Mouse (Mus musculus) right cerebral cortex, postnatal 10 days (tissue): ENCODE data around the gene Smyd3.

Experiments
- DNase-seq, 2 experiments: peaks; one replicate each; pipeline ENCODE4 v3.0.0; 2021; ENCODE audit warnings: low spot score in 2 of 2

The Smyd3 gene

DNA sequence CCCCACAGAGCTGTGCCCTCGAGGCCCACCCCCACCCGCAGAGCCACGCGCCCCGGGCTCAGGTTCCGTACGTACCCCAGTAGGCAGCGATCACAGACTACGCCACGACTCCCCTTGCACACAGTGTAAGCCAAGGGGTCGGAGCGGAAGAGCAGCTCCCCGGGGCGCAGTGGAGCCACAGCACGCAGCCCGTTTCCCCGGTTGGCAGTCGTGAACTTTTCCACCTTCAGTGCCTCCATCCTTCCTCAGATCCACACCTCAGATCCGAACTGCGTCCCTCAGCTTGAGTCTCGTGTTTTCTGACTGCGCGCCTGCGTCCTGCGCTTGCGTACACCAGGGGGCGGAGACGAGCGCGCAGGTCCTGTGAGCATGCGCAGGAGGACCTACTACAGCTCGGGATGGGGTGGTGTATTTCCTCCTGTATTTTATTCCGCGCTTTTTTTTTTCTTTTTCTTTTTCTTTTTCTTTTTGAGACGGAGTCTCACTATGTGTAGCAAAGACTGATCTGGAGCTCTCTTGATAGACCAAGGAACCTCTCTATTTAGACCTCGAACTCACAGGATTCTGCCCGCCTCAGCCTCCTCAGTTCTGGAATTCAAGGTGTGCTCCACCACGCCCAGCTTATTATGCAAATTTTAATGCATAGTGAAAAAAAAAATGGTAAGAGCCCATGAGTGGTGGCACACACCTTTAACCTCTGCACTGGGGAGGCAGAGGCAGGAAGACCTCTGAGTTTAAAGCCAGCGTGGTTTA, at the start of gene Smyd3:
Smyd3 (minus strand) TSS at position 329 of the 753 bp plus-strand sequence.
- peak; percentile 89 for DNase-seq

GRCm38 (mm10) chr1:179567558-179567957, 49.7 kb upstream of the Smyd3 start:
- no peak for DNase-seq

DNA sequence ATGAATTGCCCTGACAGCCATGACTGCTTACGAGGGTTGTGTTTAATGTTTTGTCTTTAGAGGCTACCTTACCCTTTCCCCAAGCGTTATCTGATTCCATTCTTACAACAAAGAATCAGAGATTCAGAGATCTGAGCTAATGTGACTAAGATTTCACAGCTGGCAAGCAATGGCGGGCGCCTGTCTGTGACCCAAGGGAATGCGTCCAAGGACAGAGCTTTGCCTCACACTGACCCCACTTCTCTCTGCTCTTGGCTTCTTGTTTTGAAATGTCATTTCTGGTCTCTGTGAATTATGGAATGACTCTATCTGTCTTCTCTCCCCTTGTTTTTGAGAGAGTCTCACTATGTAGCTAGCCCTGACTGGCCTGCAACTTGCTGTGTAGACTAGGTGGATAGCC, 46.1 kb upstream of the Smyd3 start:
- no peak for DNase-seq

- no peak for DNase-seq
These were observed 45.4 kb upstream of the Smyd3 start for GRCm38 (mm10) chr1:179563211-179563610.

DNA sequence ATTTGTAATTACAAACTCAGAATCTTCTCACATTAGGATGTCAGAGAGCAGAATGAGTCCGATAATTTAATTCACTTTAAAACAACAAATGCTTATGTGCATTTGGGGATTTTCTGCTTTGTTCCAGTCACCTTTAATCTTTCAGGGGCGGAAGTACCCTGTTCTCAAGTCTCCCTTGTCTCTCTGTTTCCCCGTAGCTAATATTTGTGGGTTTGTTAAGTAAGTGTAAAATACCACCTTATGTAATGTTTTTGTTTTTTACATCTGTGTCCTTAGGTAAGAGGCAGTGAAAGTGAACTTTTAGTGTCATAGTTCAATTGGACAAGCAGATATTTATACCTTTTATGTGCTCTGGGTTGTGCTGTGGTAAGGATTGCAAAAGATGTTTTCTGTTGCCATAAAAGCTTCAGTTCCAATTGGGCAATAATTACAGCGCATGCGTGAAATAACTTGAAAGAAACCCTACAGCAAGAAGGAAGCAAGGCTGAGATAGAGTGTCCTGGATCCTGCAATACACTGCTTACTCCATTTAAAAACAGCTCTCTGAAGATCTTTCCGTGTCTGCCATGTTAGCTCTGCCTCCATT, 43.1 kb upstream of the Smyd3 start:
- DNase-seq, result no peak

DNA sequence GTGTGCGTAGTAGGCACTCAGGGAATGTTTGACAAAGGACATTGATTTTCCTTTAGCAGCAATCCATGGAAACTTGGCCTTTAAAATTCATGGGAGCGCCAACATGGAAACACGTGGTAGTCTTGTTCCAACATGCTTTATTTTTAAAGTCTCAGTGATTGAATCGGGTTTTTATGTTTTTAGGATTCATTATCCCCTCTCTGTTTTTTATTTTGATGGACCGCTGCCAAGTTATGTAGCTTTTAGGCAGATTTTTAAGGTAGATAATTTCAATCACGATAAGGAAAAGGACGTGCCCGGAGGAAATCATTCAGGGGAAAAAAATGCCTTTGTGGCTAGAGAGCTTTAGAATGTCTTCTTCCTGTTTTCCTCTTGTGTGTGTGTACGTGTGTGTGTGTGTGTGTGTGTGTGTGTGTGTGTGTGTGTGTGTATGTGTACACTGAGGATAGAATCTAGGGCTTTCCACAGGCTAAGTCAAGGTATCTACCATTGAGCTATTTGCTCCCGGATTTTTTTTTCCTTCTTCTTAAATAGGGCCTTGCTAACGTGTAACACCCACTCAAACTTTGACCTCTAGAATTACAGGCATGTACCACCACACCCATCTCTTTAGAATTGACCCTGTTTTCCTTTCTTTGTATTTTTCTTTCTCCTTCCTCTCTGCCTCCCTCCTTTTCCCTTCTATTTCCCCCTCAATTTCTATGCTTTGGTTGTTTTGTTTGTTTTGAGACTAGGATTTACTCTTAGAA, 41.8 kb upstream of the Smyd3 start:
- DNase-seq, result no peak

GRCm38 (mm10) chr1:179556921-179557320, 39.1 kb upstream of the Smyd3 start:
- no peak for DNase-seq

DNA sequence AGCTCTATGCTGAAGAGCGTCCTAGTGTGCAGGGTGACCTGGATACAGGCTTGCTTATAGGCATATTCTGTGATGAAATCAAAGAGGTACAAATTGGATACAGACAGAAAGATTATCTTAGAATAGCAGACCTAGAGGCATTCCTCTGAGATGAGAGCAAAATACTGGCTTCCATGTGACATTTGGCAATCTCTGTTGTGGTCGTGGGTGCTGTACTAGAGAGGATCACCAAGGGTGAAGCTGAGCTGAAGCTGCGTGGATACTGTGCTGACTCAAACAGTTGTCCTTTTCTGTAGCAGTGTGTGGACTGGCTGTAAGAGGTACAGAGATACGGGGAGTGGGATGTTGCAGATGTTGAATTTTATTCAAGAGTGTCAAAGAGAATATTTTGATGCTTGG, 36.1 kb upstream of the Smyd3 start:
- no peak for DNase-seq

GRCm38 (mm10) chr1:179553197-179553948, 35.5 kb upstream of the Smyd3 start:
- no peak for DNase-seq

DNA sequence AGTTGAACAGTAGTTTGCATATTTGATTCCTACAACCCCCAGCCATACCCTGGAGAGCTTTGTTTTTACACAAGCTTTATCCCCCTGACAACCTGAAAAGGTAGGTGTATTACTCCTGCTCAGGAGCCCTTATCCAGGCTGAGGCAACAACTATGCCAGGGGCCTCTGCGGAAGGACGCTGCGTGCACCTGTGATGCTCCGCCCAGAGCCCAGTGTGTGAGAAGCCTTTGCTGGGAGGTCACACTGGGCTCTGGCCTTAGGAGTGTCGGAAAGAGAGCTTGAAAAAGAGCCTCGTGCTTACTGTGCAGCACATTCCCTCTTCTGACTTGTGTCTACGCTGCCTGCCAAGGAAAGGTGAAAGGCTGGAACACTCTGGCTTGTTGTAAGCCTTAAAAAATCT, 34.9 kb upstream of the Smyd3 start:
- DNase-seq, result no peak

- DNase-seq, result no peak
These were observed 34.1 kb upstream of the Smyd3 start for GRCm38 (mm10) chr1:179551921-179552320.

- DNase-seq, result no peak
These were observed 33.5 kb upstream of the Smyd3 start for GRCm38 (mm10) chr1:179551336-179551735.

GRCm38 (mm10) chr1:179548996-179549752, 31.3 kb upstream of the Smyd3 start:
- DNase-seq, result no peak

- DNase-seq, result no peak
These were observed 30.4 kb upstream of the Smyd3 start for GRCm38 (mm10) chr1:179548220-179548619.

DNA sequence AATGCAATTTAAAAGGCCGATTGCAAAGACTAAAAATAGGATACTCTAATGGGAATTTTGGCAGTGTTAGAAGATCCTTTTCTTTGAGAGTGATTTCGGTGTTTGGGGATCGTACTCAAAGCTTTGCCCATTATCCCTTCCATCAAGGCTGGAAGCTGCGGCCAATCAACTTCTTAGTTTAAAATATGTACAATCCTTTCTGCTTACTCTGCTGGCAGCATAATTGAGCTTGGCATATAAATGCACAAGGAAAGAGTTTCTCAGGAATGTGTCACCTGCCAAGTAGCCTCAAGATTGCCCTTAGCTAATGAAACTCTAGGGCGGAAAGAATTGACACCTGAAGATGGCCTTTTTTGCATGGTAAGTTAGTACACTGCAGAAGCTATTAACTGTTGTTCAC, 29.3 kb upstream of the Smyd3 start:
- no peak for DNase-seq

GRCm38 (mm10) chr1:179546551-179546917, 28.7 kb upstream of the Smyd3 start:
- peak in 1 of 2 experiments; percentile 77 for DNase-seq

- DNase-seq, result peak; percentile 98 to 99
These were observed 28.1 kb upstream of the Smyd3 start, which contains the start of the genes Tfb2m and Cnst for GRCm38 (mm10) chr1:179545768-179546550. Gene Tfb2m (minus strand): TSS chr1:179546267. Gene Cnst (plus strand): TSS chr1:179546370.

DNA sequence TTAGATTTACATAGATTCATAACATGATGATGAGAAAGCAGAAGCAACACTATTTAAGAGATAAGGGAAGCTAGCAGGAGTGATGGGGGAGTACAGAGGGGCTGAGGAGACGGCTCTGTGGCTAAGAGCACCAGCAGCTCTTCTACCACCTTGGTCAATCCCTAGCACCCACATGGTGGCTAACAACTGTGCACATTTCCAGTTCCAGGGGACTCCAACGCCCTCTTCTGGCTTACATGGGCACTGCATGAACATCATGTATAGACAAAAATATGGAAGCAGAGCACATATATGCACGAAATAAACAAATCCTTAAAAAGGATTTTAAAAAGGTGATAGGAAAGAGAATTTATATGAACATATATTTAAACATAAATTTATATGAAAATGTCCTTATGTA, 23.7 kb upstream of the Smyd3 start:
- no peak for DNase-seq

DNA sequence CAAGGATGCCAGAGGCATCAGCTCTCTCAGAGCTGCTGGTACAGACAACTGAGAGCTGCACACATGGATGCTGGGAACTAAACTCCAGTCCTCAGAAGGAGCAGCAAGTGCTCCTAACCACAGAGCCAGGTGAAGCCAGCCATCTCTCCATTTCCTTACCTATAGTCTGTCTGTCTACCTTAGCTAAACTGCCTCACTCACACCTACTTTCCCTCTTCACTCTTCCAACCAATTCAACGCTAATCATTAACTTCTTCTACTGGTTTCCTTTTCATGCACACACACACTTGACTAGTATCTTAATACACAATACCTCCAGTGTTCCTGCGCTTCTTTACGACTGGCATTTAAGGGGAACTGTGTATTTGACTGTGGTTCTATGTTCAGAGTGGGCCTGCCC, 22.0 kb upstream of the Smyd3 start:
- no peak for DNase-seq

- no peak for DNase-seq
These were observed 21.2 kb upstream of the Smyd3 start for GRCm38 (mm10) chr1:179539054-179539453.
